Mouse (Mus musculus): Measurements from ENCODE around the gene Cd81.

- TF ChIP-seq POLR2A (IDR thresholded peaks at IDR 0.05; ENCODE audit: control insufficient read depth, low read depth, low read length) (no peak), CTCF (IDR thresholded peaks at IDR 0.05; ENCODE audit: control insufficient read depth, insufficient read depth, insufficient replicate concordance, low read depth, low read length) (no peak)
Observed at GRCm38 (mm10) chr7:143055001-143055400, 2.5 kb downstream of the Cd81 start.

Measured in testis, adult 2 months (tissue).